Mouse (Mus musculus) layer of hippocampus, adult 18-20 months (tissue): ENCODE data around the gene Tesk2. TPM values are rescaled to one million over a fixed set of nuclear protein-coding genes. Genes with fewer than 3 reads are reported as not detected.
"Not testable (repeated sequence)": the region's sequence is repeated elsewhere in the genome, so short reads cannot be mapped to it uniquely, and the experiment has no call there.

ENCODE experiments used
- DNase-seq, 2 experiments: peaks; one replicate each; pipeline ENCODE4 v3.0.0; 2022; ENCODE audit warnings: low spot score in 2 of 2
- long read RNA-seq: library from polyadenylated mRNA; stranded (forward); transcript quantifications from one replicate; pipeline ENCODE4 v2.0.0, GENCODE M21; 2021
- total RNA-seq, 2 experiments: library from RNA; stranded (reverse); gene quantifications; 2 replicates each; pipeline ENCODE4 v1.2.3; 2021

Gene Tesk2
- total RNA-seq = 1 to 10 TPM; 3.7 TPM
- long read RNA-seq, partial matches to known transcripts = 0 of 2 reads
- long read RNA-seq, other reads (novel, unspliced or antisense) = 1 of 2 reads

GRCm38 (mm10) chr4:116720343-116721097 lies at the start of gene Tesk2:
Gene Tesk2 (plus strand): TSS chr4:116720948.
- DNase-seq = peak; percentile 91 to 96

- DNase-seq = no peak
These were observed 48.0 kb upstream of the Tesk2 start for GRCm38 (mm10) chr4:116672785-116673184.

DNA sequence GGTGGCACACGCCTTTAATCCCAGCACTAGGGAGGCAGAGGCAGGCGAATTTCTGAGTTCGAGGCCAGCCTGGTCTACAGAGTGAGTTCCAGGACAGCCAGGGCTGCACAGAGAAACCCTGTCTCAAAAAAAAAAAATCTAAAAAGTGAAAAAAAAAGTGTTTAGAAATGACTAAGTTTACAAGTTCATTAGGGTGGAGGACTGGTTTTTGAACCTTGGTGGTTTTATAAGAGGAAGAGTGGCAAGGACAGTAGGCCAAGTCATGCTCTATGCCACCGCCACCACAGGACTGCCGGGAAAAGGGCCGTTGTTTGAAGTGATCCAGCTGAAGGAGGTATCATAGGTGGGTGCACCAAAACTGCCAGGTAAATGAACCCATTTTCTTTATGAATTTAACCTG lies 46.0 kb upstream of the Tesk2 start:
- not testable (repeated sequence) for DNase-seq

DNA sequence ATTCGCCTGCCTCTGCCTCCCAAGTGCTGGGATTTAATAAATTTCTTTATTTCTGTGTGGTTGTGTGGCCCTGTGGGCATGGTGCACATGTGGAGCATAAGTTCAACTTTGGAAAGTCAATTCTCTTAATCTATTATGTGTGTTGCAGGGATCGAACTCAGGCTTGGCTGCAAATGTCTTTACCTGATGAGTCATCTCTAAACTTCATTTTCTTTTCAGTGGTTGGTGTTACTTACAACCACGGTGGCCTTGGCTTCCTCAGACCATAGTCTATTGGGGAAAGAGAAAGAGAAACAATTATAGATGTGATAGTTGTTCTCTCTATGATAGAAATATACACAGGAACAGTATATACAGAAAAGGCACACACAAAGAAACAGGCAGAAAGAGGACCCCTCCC lies 44.7 kb upstream of the Tesk2 start:
- DNase-seq = no peak

- no peak for DNase-seq
These were observed 42.9 kb upstream of the Tesk2 start for GRCm38 (mm10) chr4:116677808-116678207.

DNA sequence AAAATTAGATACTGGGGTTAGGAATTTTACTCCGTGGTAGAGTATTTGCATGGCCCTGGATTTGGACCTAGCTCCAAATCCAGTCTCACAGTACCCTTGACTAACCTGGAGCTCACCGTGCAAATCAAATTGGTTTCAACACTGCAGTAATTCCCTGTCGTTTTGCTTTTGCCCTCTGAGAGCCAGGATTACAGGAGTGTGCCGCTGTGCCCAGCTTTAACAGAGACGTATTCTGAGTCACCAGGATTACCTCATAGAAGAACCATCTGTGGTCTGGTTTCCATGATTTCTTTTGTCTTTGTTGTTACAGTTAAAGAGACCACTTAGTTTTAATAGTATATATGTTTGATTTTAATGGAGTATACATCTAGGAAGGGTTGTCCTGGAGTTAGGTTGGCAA lies 41.6 kb upstream of the Tesk2 start:
- DNase-seq = no peak

- DNase-seq = not testable (repeated sequence)
These were observed 40.2 kb upstream of the Tesk2 start for GRCm38 (mm10) chr4:116680521-116680920.

DNA sequence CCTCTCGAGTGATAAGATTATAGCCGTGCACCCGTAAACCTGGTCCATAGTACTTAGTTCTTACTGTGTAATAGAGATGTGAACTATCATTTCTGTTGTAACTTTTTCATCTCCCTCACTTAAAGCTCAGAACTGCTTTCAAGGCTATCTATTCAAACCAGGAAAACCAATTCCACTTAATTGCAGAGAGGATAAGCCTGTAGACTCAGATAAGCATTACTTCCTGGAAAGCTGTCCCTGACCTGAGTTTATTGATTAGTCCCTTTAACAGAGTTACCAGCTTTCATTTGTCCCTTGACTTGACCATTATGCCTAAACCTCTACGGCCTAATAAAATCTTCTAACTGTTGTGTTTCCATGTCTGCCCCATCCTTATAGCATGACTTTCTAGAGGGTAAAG lies 36.8 kb upstream of the Tesk2 start:
- DNase-seq = no peak

DNA sequence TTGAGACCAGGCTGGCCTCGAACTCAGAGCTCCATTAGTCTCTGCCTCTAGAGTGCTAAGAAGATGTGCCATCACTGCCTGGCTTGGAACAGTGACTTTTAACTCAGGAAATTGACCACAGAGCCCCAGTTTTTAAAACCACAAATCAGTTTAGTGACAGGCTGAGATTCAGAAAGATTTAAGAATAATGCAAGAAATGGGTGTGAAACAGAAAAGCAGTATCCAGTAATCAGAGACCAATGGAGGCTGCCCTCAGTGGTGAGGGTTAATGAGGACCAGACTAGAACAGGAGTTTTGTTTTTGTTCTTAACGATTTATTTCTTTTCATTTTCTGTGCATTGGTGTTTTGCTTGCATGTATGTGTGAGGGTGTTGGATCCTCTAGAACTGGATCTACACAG lies 36.1 kb upstream of the Tesk2 start:
- DNase-seq = no peak

DNA sequence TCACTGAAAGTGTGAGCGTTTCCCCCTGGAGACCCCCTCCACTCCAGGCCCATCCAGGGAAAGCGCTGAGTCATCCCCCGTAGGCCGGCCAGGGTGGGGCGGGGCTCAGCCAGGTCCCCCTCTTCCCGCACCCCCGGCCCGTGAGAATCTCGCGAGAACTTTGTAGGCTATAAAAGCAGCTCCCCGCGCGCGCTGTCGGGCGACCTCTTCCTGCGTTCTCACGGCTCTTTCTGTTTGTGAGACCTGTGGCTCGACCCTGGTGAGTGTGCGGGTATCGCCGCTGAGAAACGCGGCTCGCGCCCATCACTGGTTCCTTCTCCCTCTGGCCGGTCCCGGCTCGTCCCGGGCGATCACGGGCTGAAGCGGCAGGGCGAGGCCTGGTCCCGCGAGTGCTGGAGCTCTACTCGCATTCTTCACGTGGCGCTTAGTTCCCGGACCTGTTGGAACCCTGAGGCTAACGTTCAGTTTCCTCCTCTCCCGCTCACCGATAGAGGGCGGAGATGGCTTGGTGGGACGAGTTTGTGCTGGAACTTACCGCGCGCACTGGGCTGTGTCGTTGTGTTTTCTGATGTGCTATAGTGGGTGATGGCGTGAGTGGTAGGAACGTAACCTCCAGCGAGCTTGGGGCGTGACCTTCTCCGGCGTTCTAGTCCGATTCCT lies 35.2 kb upstream of the Tesk2 start, which contains the start of gene Prdx1:
TSS of gene Prdx1 (plus strand) at position 143 of the 660 bp plus-strand sequence.
- DNase-seq = peak; percentile 82 to 88

DNA sequence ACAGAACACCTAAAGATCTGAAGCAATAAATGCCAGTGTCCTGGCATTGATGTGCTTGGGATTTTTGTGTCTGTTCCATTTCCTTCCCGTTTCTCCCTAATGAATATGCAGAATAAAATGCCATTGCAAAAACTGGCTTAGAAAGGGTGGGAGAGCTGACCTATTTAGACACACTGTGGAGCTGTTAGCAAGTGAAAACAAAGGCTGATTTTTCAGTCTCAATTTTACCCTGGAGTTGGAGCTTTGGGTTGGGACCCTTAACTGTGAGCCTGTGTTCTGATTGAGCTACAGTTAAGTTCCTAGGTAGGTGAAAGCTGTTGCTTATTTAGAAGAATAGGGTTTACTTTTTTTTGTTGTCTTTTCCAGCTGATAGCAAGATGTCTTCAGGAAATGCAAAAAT lies 33.7 kb upstream of the Tesk2 start:
- DNase-seq = no peak

DNA sequence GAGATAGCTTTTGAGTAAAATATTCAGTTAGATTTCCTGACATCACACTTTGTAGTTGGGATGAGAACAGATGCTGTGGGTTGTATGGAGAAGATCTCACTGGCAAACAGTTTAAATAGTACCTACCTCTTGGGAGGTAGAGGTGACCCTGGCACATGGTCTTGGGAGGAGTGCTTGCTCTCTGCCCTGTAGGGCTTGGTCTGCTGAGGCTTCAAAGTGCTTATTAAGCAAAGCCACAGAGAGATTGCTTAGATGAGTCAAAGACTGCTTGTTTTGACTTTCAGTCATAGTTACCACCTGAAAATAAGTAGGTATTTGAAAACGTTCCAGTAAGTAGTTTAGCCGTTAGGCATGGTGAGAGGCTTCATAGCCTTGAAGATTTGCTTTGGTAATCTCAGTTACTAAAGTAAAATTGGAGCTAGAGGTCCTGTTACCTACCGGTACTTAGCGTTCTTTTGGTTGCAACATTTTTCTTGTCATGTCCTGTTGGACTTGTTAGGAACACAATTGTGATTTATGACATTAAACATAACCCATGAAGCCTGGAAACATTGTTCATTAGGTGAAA lies 31.4 kb upstream of the Tesk2 start:
- DNase-seq = no peak

- no peak for DNase-seq
These were observed 28.6 kb upstream of the Tesk2 start for GRCm38 (mm10) chr4:116692146-116692545.

DNA sequence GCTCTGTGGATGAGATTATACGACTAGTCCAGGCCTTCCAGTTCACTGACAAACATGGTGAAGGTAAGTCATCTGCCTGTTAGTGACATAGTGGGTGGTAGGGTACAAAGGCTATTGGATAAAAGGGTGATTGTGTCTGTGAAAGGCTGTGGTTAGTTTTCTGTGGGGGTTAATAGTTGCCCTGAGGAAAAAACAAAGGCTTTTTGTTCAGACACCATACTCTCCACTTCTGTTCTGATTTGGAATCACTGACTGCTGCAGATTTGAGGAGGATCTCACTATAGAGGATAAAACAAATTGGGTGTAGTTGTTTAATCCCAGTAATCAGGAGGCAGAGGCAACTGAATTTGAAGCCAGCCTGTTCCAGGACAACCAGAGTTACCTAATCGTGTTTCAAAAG lies 27.0 kb upstream of the Tesk2 start:
- DNase-seq = no peak

DNA sequence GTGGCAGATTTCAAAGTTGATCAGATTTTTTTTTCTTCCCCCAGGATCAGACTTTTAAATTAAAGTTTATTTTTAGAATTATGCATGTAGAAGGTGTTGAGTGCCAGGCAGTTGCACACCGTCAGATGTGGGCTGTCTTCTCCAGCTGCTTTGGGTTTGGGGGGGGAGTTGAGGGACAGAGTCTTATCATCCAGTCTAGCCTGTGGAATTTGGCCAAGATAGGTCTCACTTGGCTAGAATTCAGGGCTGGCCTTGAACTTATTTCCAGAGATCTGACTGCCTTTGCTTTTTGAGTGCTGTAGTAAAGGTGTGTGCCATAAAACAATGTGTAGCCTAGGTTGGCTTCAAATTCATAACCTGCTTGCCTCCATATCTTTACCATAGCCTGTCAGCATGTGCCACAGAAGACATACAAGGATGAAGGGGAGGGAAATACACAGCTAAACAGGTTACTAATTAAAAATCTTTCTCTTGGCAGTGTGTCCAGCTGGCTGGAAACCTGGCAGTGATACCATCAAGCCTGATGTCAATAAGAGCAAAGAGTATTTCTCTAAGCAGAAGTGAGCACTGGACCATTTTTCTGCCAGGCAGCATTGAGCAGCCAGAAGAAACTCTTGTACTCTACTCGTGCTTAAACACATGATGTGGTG lies 21.9 kb upstream of the Tesk2 start:
- DNase-seq = no peak

DNA sequence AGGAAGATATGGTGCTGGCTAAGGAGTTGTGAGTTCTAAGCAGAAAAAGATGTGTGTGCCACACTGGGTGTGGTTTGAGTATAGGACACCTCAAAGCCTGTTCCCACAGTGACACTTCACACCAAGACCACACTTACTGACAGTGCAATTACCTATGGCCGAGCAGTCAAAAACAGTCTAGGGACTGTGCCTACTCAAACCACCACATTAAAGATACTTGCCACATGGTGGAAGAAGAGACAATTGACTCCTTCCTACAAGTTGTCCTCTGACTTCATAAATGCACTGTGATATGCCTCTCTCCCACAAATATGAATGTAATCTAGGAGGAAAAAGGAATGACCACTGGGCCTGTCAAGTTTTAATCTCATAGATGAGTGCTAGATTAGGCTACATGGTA lies 19.8 kb upstream of the Tesk2 start:
- no peak for DNase-seq

DNA sequence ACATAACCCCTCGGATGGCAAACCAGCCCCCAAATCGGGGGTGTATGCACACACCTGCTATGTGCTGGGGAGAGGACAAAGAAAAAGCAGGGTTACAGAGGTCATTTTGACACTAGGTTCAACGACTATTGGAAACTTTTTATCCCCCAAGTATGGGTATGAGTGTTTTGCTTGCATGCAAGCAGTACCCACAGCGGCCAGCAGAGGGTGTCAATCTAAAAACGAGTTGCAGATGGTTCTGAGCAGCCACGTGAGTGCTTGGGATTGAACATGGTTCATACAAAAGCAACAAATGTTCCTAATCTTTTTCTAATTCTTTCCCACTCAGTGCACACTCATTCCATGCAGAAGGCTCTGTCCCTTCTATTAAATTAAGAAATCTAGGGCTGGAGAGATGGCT lies 16.9 kb upstream of the Tesk2 start:
- peak; percentile 39 to 63 for DNase-seq

GRCm38 (mm10) chr4:116707666-116708065 lies 13.1 kb upstream of the Tesk2 start:
- peak in 1 of 2 experiments; percentile 54 for DNase-seq

GRCm38 (mm10) chr4:116708201-116708764 lies 12.5 kb upstream of the Tesk2 start, which contains the start of the genes Mmachc and Ccdc163:
Gene Mmachc (minus strand): TSS chr4:116708406.
Gene Ccdc163 (plus strand): TSS chr4:116708509.
- peak; percentile 93 to 97 for DNase-seq

- no peak for DNase-seq
These were observed 11.9 kb upstream of the Tesk2 start for GRCm38 (mm10) chr4:116708791-116709390.

GRCm38 (mm10) chr4:116710154-116710553 lies 10.6 kb upstream of the Tesk2 start:
- DNase-seq = no peak
